Mouse (Mus musculus) embryonic facial prominence, embryonic 15.5 days (tissue): ENCODE measurements at regions not wholly inside any gene's neighbourhood (a gene's known extent, or its start where the extent isn't known, plus 50 kb on each side); places are given as distances from the start of the nearest gene placed in this dataset.

Experiments
- ATAC-seq: fragments of 200-750 bp; cut with Nextera tagmentation; 2 replicates; pipeline ENCODE4 v1.8.0; 2017; ENCODE audit warnings: low read depth, moderate TSS enrichment; ENCODE audit not compliant: insufficient number of reproducible peaks, low FRiP score, low TSS enrichment
- H3K27ac ChIP-seq: fragments of 300-500 bp; sonication (generic); replicated peaks from 2 replicates; pipeline ENCODE4 v1.5.1; 2015; ENCODE audit warnings: mild to moderate bottlenecking, inconsistent platforms
- H3K27me3 ChIP-seq: fragments of 300-500 bp; sonication (generic); 2 replicates; pipeline ENCODE4 v1.6.1; 2015; ENCODE audit warnings: inconsistent platforms
- H3K36me3 ChIP-seq: fragments of 300-500 bp; sonication (generic); 2 replicates; pipeline ENCODE4 v1.6.1; 2015; ENCODE audit warnings: mild to moderate bottlenecking, inconsistent platforms
- H3K4me1 ChIP-seq: fragments of 300-500 bp; sonication (generic); 2 replicates; pipeline ENCODE4 v1.6.1; 2015; ENCODE audit warnings: inconsistent platforms
- H3K4me2 ChIP-seq: fragments of 300-500 bp; sonication (generic); replicated peaks from 2 replicates; pipeline ENCODE4 v1.6.1; 2015; ENCODE audit warnings: mild to moderate bottlenecking, inconsistent platforms
- H3K4me3 ChIP-seq: fragments of 300-500 bp; sonication (generic); replicated peaks from 2 replicates; pipeline ENCODE4 v1.5.1; 2015; ENCODE audit warnings: mild to moderate bottlenecking, inconsistent platforms
- H3K9ac ChIP-seq: fragments of 300-500 bp; sonication (generic); 2 replicates; pipeline ENCODE4 v1.6.1; 2015; ENCODE audit warnings: inconsistent platforms
- H3K9me3 ChIP-seq: fragments of 300-500 bp; sonication (generic); replicated peaks from 2 replicates; pipeline ENCODE4 v1.6.1; 2016; ENCODE audit warnings: inconsistent platforms
- WGBS: fragments of 180-500 bp; shearing (Covaris S2); methylation state at CpG from one replicate; pipeline ENCODE4 v1.1.7; 2015; 5-methylcytosine and 5-hydroxymethylcytosine counted together

GRCm38 (mm10) chr6:31285064-31285463 lies 113.5 kb upstream of the Mkln1 start:
- 90% methylated on average over 19 of the region's 19 CpGs for WGBS
- no peaks in the 10 kb centered on the region for H3K36me3 ChIP-seq
- no peak overlapping the region for H3K4me3 ChIP-seq

GRCm38 (mm10) chr6:31285981-31286737 lies 112.4 kb upstream of the Mkln1 start:
- Histone ChIP-seq H3K9me3 (no peaks in the 10 kb centered on the region), H3K4me2 (no peak overlapping the region), H3K27me3 (no peaks in the 10 kb centered on the region), H3K27ac (no peak overlapping the region), H3K9ac (no peak overlapping the region), H3K4me1 (no peaks in the 10 kb centered on the region; the same call in 1 of the 2 replicates), H3K36me3 (no peaks in the 10 kb centered on the region), H3K4me3 (no peak overlapping the region)
- WGBS: 70% methylated on average over 11 of the region's 11 CpGs
- peak; percentile 54; the same call in 1 of the 2 replicates for ATAC-seq

More at GRCm38 (mm10) chr6:31285064-31285463, 113.5 kb upstream of the Mkln1 start:
- no peak overlapping the region for H3K9ac ChIP-seq
- H3K9me3 ChIP-seq: no peaks in the 10 kb centered on the region
- H3K27me3 ChIP-seq: no peaks in the 10 kb centered on the region
- no peak for ATAC-seq
- no peak overlapping the region for H3K4me2 ChIP-seq
- H3K27ac ChIP-seq: no peak overlapping the region
- H3K4me1 ChIP-seq: no peaks in the 10 kb centered on the region; the same call in 1 of the 2 replicates

GRCm38 (mm10) chr6:31287176-31287575 lies 111.4 kb upstream of the Mkln1 start:
- no peak overlapping the region for H3K4me2 ChIP-seq
- ATAC-seq: no peak
- no peaks in the 10 kb centered on the region; the same call in 1 of the 2 replicates for H3K4me1 ChIP-seq
- H3K9ac ChIP-seq: no peak overlapping the region
- no peak overlapping the region for H3K27ac ChIP-seq
- H3K27me3 ChIP-seq: no peaks in the 10 kb centered on the region
- 85% methylated on average over 2 of the region's 2 CpGs for WGBS
- H3K9me3 ChIP-seq: no peaks in the 10 kb centered on the region
- H3K4me3 ChIP-seq: no peak overlapping the region
- no peaks in the 10 kb centered on the region for H3K36me3 ChIP-seq

GRCm38 (mm10) chr6:31287686-31288085 lies 110.8 kb upstream of the Mkln1 start:
- WGBS: 49% methylated on average over 7 of the region's 7 CpGs
- no peaks in the 10 kb centered on the region for H3K36me3 ChIP-seq
- H3K9me3 ChIP-seq: no peaks in the 10 kb centered on the region
- H3K4me1 ChIP-seq: no peaks in the 10 kb centered on the region; the same call in 1 of the 2 replicates
- no peak overlapping the region for H3K4me3 ChIP-seq
- ATAC-seq: no peak
- no peak overlapping the region for H3K4me2 ChIP-seq
- H3K9ac ChIP-seq: no peak overlapping the region
- no peak overlapping the region for H3K27ac ChIP-seq
- H3K27me3 ChIP-seq: no peaks in the 10 kb centered on the region

- H3K4me2 ChIP-seq: no peak overlapping the region
Measured at GRCm38 (mm10) chr6:31288421-31289233, 109.9 kb upstream of the Mkln1 start.

GRCm38 (mm10) chr6:31289234-31289486 lies 109.4 kb upstream of the Mkln1 start:
- no peaks in the 10 kb centered on the region for H3K36me3 ChIP-seq
- H3K27me3 ChIP-seq: no peaks in the 10 kb centered on the region
- H3K27ac ChIP-seq: no peak overlapping the region
- H3K4me3 ChIP-seq: no peak overlapping the region
- no peaks in the 10 kb centered on the region for H3K9me3 ChIP-seq
- no peak overlapping the region for H3K4me2 ChIP-seq
- H3K4me1 ChIP-seq: no peaks in the 10 kb centered on the region; the same call in 1 of the 2 replicates
- ATAC-seq: no peak
- WGBS: 90% methylated on average over 4 of the region's 4 CpGs
- no peak overlapping the region for H3K9ac ChIP-seq

More at GRCm38 (mm10) chr6:31288421-31289233, 109.9 kb upstream of the Mkln1 start:
- Histone ChIP-seq H3K36me3 (no peaks in the 10 kb centered on the region), H3K9me3 (no peaks in the 10 kb centered on the region), H3K27me3 (no peaks in the 10 kb centered on the region), H3K4me1 (no peaks in the 10 kb centered on the region; the same call in 1 of the 2 replicates), H3K4me3 (no peak overlapping the region), H3K27ac (no peak overlapping the region), H3K9ac (no peak overlapping the region)
- ATAC-seq: no peak
- 35% methylated on average over 14 of the region's 14 CpGs for WGBS

- Histone ChIP-seq H3K4me2 (no peak overlapping the region), H3K27ac (no peak overlapping the region), H3K4me1 (no peaks in the 10 kb centered on the region; the same call in 1 of the 2 replicates), H3K4me3 (no peak overlapping the region), H3K27me3 (no peaks in the 10 kb centered on the region), H3K9ac (no peak overlapping the region), H3K36me3 (no peaks in the 10 kb centered on the region), H3K9me3 (no peaks in the 10 kb centered on the region)
- ATAC-seq: no peak
- 91% methylated on average over 7 of the region's 7 CpGs for WGBS
Measured at GRCm38 (mm10) chr6:31292081-31292480, 106.5 kb upstream of the Mkln1 start.

- Histone ChIP-seq H3K4me3 (no peak overlapping the region), H3K36me3 (no peaks in the 10 kb centered on the region), H3K9ac (no peak overlapping the region), H3K4me1 (no peaks in the 10 kb centered on the region; the same call in 1 of the 2 replicates), H3K27me3 (no peaks in the 10 kb centered on the region), H3K9me3 (no peaks in the 10 kb centered on the region), H3K27ac (no peak overlapping the region), H3K4me2 (no peak overlapping the region)
- no peak for ATAC-seq
- WGBS: 42% methylated on average over 7 of the region's 7 CpGs
Measured at GRCm38 (mm10) chr6:31293008-31293407, 105.5 kb upstream of the Mkln1 start.

- Histone ChIP-seq H3K4me2 (no peak overlapping the region), H3K36me3 (no peaks in the 10 kb centered on the region), H3K4me3 (no peak overlapping the region), H3K9ac (no peak overlapping the region), H3K9me3 (no peaks in the 10 kb centered on the region), H3K27me3 (no peaks in the 10 kb centered on the region), H3K4me1 (no peaks in the 10 kb centered on the region), H3K27ac (no peak overlapping the region)
- WGBS: 83% methylated on average over 7 of the region's 7 CpGs
- ATAC-seq: no peak
Measured at GRCm38 (mm10) chr6:31299395-31299794, 99.1 kb upstream of the Mkln1 start.

GRCm38 (mm10) chr6:31305736-31306135 lies 92.8 kb upstream of the Mkln1 start:
- no peaks in the 10 kb centered on the region for H3K9me3 ChIP-seq
- no peak for ATAC-seq
- no peak overlapping the region for H3K27ac ChIP-seq
- H3K4me2 ChIP-seq: no peak overlapping the region
- WGBS: 63% methylated on average over 5 of the region's 5 CpGs
- no peaks in the 10 kb centered on the region for H3K27me3 ChIP-seq
- no peaks in the 10 kb centered on the region for H3K36me3 ChIP-seq
- H3K4me1 ChIP-seq: no peaks in the 10 kb centered on the region
- no peak overlapping the region for H3K9ac ChIP-seq
- no peak overlapping the region for H3K4me3 ChIP-seq

- H3K27me3 ChIP-seq: no peaks in the 10 kb centered on the region
- H3K9me3 ChIP-seq: no peaks in the 10 kb centered on the region
- H3K4me2 ChIP-seq: no peak overlapping the region
- no peak overlapping the region for H3K4me3 ChIP-seq
- ATAC-seq: no peak
- no peaks in the 10 kb centered on the region for H3K36me3 ChIP-seq
- 58% methylated on average over 5 of the region's 5 CpGs for WGBS
- no peak overlapping the region for H3K27ac ChIP-seq
- H3K4me1 ChIP-seq: no peaks in the 10 kb centered on the region
- H3K9ac ChIP-seq: no peak overlapping the region
Measured at GRCm38 (mm10) chr6:31307047-31307633, 91.4 kb upstream of the Mkln1 start.
